Mouse (Mus musculus) urinary bladder, postnatal 4 days (tissue): Measurements from ENCODE around the gene C1qtnf12.

ENCODE experiments used
- DNase-seq, 2 experiments: peaks; one replicate each; pipeline ENCODE4 v3.0.0; 2021 to 2022; ENCODE audit warnings: low spot score in 2 of 2

C1qtnf12 gene

GRCm38 (mm10) chr4:155962167-155962971 lies at the start of gene C1qtnf12:
Gene C1qtnf12, plus strand, starts transcription at chr4:155962318.
- peak in 1 of 2 experiments; percentile 34 for DNase-seq

GRCm38 (mm10) chr4:155932031-155932430 lies 30.1 kb upstream of the C1qtnf12 start:
- no peak for DNase-seq

- DNase-seq = peak in 1 of 2 experiments; percentile 62
These were observed 19.1 kb upstream of the C1qtnf12 start for GRCm38 (mm10) chr4:155943049-155943452.

GRCm38 (mm10) chr4:155943534-155944249 lies 18.4 kb upstream of the C1qtnf12 start, which contains the start of gene Ube2j2:
Gene Ube2j2, plus strand, starts transcription at chr4:155943831.
- DNase-seq = peak; percentile 94 to 96

- no peak for DNase-seq
These were observed 17.8 kb upstream of the C1qtnf12 start for GRCm38 (mm10) chr4:155944271-155944670.

GRCm38 (mm10) chr4:155947094-155947493 lies 15.0 kb upstream of the C1qtnf12 start:
- no peak for DNase-seq

DNA sequence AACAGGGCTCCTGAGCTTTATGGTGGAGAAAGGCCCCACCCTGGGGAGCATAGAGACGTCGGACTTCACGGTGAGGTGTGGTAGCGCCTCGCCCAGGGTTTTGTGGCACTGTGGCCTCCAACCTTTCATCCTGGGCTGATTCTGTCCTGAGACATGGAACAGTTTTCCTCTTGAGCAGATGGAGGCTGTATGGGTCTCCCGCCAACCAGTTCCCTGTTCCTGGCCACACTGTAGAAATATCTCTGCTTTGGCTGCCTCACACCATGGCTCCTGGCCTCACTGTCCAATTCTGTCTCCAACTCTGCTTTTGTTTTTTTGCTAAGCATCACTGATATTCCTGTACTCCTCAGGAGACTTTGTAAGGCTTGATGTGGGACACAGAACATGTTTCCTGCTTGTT lies 6.6 kb upstream of the C1qtnf12 start:
- no peak for DNase-seq

DNA sequence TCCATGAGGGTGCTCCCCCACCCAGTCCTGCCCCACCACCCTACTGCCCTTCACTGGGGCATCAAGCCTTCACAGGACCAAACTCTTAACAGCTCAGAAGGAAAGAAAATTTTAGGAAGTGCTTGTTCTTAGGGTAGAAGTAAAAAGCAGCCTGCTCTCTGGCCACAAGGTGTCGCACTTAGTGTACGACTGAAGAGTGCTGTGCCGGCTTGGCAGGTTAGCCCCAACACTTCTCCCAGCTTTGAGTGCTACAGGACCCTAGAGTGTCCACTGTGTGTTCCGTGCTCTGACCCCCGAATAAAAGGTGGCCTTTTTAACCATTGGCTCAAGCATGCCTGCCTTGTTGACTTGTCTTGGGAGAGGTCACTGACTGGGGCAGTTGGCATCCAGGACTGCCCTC lies 2.8 kb upstream of the C1qtnf12 start:
- DNase-seq = peak; percentile 61 to 74

- no peak for DNase-seq
These were observed 988 bp downstream of the C1qtnf12 start for GRCm38 (mm10) chr4:155963106-155963505.

- no peak for DNase-seq
These were observed 2.3 kb downstream of the C1qtnf12 start for GRCm38 (mm10) chr4:155964396-155964795.

GRCm38 (mm10) chr4:155969043-155969653 lies 7.0 kb downstream of the C1qtnf12 start:
- no peak for DNase-seq

DNA sequence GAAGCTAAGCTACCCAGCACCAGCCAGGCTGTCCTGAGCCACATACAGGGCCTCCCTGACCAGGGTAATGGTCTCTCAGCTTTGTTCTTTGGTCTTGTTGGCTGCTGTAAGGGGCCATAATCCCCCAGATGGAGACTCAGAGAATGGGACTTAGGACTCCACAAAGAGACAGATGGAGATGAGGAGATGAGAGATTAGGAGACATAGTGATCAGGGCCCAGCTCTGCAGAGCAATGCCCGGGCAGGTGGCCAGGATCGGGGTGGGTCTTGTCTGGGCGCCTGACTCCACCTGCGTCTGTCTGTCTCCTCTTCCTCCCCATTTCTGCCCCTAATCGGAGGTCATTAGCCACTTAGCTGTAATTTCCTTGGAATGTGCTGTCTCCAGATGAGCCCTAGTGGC lies 8.2 kb downstream of the C1qtnf12 start:
- DNase-seq = no peak

DNA sequence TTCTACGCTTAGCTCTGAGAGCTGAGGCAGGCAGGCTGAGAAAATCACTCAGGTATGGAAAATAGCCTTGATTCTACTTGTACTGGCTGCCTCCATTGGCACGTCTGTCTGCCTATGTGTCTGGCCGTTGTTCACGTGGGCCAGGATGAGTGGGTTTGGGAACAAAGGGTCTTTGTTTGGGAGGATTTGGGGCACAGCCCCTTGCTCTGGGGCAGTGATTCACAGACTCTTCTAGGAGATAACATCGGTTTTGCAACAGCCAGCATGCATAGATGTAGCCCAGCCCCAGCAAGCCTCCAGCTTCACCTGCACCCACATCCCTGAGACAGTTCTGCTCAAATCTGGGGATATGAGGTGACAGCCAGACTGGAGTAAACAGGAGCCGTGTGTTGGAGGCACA lies 10.5 kb downstream of the C1qtnf12 start:
- DNase-seq = no peak

DNA sequence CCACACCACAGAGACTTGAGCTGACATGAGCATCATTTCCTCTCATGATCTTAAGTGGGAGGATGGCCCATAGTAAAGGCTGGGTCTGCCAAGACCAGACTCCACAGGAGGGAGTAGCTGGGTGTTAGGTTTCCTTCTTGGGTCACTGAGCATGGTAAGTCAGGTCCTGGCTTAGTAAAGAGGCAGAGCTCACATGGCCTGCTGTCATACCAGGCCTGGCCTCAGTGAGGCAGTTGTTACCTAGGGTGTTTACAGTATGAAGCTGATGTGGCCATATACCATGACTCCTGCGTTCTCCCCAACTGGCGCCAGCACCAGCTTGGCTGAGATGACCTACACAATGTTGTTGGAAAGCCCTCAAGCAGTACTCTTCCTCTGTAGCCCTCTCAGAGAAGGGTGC lies 11.1 kb downstream of the C1qtnf12 start:
- no peak for DNase-seq

DNA sequence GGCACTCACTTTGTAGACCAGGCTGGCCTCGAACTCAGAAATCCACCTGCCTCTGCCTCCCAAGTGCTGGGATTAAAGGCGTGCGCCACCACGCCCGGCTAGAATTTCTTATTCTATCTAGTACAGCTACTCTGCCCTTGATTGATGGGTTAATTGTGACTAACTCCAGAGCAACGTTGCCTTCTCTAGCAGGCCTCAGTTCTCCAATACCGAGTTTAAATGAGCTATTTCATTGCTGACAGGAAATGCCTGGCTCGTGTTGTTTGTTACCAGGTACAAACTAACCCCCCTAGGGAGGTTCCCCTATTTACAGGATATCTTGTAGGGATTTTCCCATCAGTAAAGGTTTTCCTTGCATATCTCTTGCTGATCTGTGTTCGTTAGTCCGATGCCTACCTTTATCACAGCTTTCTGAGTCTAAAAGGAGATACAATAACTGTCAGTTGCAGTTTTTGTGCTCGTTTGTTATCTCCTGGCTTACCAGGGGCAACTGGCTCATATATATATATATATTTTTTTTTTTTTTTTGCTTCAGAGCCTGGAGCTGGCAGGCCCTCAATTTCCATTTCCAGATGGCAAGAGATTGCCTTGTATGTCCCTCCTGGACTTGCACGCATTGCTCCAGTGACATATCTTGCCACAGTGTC lies 19.4 kb downstream of the C1qtnf12 start:
- DNase-seq = no peak

- DNase-seq = no peak
These were observed 21.7 kb downstream of the C1qtnf12 start for GRCm38 (mm10) chr4:155983788-155984187.

DNA sequence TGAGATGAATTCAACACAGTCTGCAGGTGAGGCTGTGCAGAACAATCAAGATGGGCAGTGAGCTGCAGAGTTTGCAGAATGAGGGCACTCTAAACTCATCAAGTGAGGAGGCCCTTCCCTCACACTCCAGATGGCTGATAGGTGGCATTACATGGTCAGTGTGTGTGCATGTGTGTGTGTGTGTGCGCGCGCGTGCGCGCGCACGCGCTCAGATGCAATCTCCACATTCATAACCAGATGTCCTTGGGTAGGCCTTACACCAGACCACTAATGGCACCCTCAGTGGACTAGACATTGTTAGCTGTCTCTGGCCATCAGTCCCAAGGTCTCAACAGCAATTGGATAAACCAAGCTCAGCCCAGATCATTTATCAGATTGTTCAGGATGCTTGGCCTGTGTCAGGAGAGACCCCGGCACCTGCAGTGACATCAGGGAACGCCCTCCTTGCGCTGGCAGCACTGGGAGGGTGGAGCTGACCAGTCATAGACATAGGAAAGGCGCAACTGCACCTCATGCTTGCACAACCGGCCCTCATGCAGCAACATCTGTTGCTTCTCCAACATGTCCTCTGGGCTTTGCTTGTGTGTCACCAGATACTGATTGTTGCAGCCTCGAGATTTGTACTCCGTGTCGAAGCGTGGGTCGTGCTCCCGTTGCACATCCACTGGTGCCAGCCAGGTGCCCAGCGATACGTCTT lies 29.2 kb downstream of the C1qtnf12 start:
- DNase-seq = no peak

DNA sequence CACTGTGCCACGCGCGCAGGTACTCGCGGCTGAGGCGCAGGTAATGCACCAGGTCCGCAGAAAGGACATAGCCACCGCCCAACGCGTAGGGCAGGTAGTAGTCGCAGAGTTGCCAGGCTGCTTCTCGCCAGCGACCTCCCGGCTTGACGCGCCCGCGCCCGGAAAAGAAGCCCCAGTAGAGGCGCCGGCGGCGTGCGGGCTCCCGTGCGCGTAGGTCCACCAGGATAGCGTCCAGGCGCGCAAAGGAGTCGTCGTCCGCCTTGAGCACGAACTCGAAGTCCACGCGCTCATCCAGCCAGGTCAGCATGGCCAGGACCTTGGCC lies 29.8 kb downstream of the C1qtnf12 start:
- no peak for DNase-seq

DNA sequence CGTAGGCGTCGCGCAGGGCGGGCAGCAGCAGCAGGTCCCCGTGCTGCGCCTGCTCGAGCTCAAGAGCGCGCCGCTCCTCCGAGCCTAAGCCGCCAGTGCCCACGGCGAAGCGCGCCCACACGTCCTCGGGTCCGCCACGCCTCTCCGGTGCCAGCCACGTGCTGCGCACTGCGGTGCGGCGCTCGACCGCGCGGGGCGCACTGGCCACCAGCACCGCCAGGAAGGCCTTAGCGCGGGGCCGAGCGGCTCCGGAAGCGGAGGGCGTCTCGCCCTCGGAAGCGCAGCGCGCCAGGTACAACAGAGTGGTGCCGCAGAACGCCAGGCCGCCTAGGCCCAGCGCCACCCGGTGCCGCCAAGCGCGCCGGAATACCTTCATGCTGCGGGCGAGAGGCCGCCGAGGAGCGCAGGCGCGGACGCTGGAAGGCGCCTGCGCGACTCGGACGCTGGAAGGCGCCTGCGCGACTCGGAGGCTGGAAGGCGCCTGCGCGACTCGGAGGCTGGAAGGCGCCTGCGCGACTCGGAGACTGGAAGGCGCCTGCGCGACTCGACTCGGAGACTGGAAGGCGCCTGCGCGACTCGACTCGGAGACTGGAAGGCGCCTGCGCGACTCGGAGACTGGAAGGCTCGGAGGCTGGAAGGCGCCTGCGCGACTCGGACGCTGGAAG lies 30.3 kb downstream of the C1qtnf12 start, which contains the start of the genes B3galt6 and Sdf4:
Gene B3galt6 (minus strand): TSS at position 409 of the 665 bp plus-strand sequence.
Gene Sdf4 (plus strand): TSS at position 632 of the 665 bp plus-strand sequence.
- DNase-seq = peak; percentile 76 to 84

DNA sequence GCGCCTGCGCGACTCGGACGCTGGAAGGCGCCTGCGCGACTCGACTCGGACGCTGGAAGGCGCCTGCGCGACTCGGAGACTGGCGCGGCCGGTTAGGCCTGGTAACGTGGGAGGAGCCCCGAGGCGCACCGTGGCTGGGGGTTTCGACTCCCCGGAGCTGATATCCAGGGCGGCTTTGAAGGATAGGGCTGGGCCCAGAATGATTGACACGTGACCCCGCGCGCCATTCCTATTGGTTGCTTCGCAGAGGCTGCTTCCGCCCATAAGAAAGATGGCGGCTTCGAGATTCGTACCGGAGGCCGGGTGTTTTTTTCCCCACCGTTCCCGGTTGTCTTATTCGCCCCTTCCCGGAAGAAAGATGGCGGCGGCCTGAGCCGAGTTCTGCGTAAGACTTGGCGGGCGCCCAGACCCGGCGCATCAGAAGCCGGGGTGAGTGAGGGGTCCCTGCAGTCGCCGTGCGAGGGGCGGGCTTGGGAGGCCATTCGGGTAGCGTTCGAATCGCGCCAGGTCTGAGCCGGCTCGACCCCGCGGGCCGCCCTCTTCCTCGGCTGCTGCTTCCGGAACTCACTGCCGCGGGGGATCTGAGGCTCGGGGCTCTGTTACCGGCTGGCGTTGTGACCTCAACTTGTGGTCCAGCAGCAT lies 30.9 kb downstream of the C1qtnf12 start:
- peak; percentile 93 to 97 for DNase-seq
